Mouse (Mus musculus): ENCODE data around the gene Prrx2.

The Prrx2 gene

GRCm38 (mm10) chr2:30834373-30835022 lies at the start of gene Prrx2:
Gene Prrx2, plus strand, starts transcription at chr2:30834972.
- no peak for DNase-seq (ENCODE audit: low spot score)

GRCm38 (mm10) chr2:30787466-30787865 lies 47.3 kb upstream of the Prrx2 start:
- DNase-seq (ENCODE audit: low spot score), result no peak

- no peak for DNase-seq (ENCODE audit: low spot score)
These were observed 42.7 kb upstream of the Prrx2 start for GRCm38 (mm10) chr2:30792061-30792460.

GRCm38 (mm10) chr2:30794179-30795108 lies 40.3 kb upstream of the Prrx2 start:
- peak; percentile 88 for DNase-seq (ENCODE audit: low spot score)

GRCm38 (mm10) chr2:30795271-30795888 lies 39.4 kb upstream of the Prrx2 start:
- no peak for DNase-seq (ENCODE audit: low spot score)

GRCm38 (mm10) chr2:30795889-30796275 lies 38.9 kb upstream of the Prrx2 start:
- DNase-seq (ENCODE audit: low spot score), result no peak

- peak; percentile 73 for DNase-seq (ENCODE audit: low spot score)
These were observed 38.4 kb upstream of the Prrx2 start for GRCm38 (mm10) chr2:30796382-30796781.

- no peak for DNase-seq (ENCODE audit: low spot score)
These were observed 35.3 kb upstream of the Prrx2 start for GRCm38 (mm10) chr2:30799456-30799855.

- DNase-seq (ENCODE audit: low spot score), result no peak
These were observed 34.1 kb upstream of the Prrx2 start for GRCm38 (mm10) chr2:30800671-30801066.

- DNase-seq (ENCODE audit: low spot score), result no peak
These were observed 33.5 kb upstream of the Prrx2 start for GRCm38 (mm10) chr2:30801067-30801852.

GRCm38 (mm10) chr2:30803604-30804003 lies 31.2 kb upstream of the Prrx2 start, which contains the start of gene 1700001O22Rik:
Gene 1700001O22Rik, minus strand, starts transcription at chr2:30803661.
- DNase-seq (ENCODE audit: low spot score), result no peak

- DNase-seq (ENCODE audit: low spot score), result no peak
These were observed 28.8 kb upstream of the Prrx2 start for GRCm38 (mm10) chr2:30805983-30806382.

GRCm38 (mm10) chr2:30807147-30807647 lies 27.6 kb upstream of the Prrx2 start:
- DNase-seq (ENCODE audit: low spot score), result no peak

GRCm38 (mm10) chr2:30807648-30808295 lies 27.0 kb upstream of the Prrx2 start, which contains the start of gene Ntmt1:
Gene Ntmt1, plus strand, starts transcription at chr2:30807826.
- DNase-seq (ENCODE audit: low spot score), result peak; percentile 99

GRCm38 (mm10) chr2:30808296-30808655 lies 26.5 kb upstream of the Prrx2 start:
- peak; percentile 28 for DNase-seq (ENCODE audit: low spot score)

GRCm38 (mm10) chr2:30809503-30809902 lies 25.3 kb upstream of the Prrx2 start:
- no peak for DNase-seq (ENCODE audit: low spot score)

- DNase-seq (ENCODE audit: low spot score), result no peak
These were observed 24.2 kb upstream of the Prrx2 start for GRCm38 (mm10) chr2:30810573-30810972.

GRCm38 (mm10) chr2:30816383-30816782 lies 18.4 kb upstream of the Prrx2 start:
- DNase-seq (ENCODE audit: low spot score), result no peak

- no peak for DNase-seq (ENCODE audit: low spot score)
These were observed 14.9 kb upstream of the Prrx2 start for GRCm38 (mm10) chr2:30819873-30820272.

- no peak for DNase-seq (ENCODE audit: low spot score)
These were observed 13.7 kb upstream of the Prrx2 start for GRCm38 (mm10) chr2:30821073-30821472.

- no peak for DNase-seq (ENCODE audit: low spot score)
These were observed 12.3 kb upstream of the Prrx2 start for GRCm38 (mm10) chr2:30822460-30822859.
